Mouse (Mus musculus) MEL (cell line): Measurements from ENCODE around the gene Evpl. TPM values are rescaled to one million over a fixed set of nuclear protein-coding genes. Genes with fewer than 3 reads are reported as not detected.

Experiments
- DNase-seq: peaks from one replicate; pipeline ENCODE4 v3.0.0; 2011; ENCODE audit warnings: low read depth, low spot score
- H3K27ac ChIP-seq: 2 replicates; pipeline ENCODE4 v1.5.1; 2012; ENCODE audit warnings: low read depth, mild to moderate bottlenecking, control low read depth, low read length, moderate library complexity; ENCODE audit not compliant: control insufficient read depth
- H3K27me3 ChIP-seq, 2 experiments: fragments of 150-350 bp in 1 of 2; sonication (generic) in 1 of 2; 2 replicates each; pipeline ENCODE4 v1.6.1; 2012; ENCODE audit warnings: low read length in 2 of 2, mild to moderate bottlenecking in 2 of 2, improper control_type of control experiment in 1 of 2, moderate library complexity in 1 of 2; ENCODE audit not compliant: insufficient read depth in 2 of 2, control insufficient read depth in 1 of 2
- H3K36me3 ChIP-seq, 2 experiments: 2 replicates each; pipeline ENCODE4 v1.6.1; 2012 to 2014; ENCODE audit warnings: low read length in 2 of 2, improper control_type of control experiment in 1 of 2, inconsistent platforms in 1 of 2, mild to moderate bottlenecking in 1 of 2; ENCODE audit not compliant: insufficient read depth in 2 of 2, control insufficient read depth in 1 of 2
- H3K4me1 ChIP-seq, 2 experiments: fragments of 150-350 bp in 1 of 2; sonication (generic) in 1 of 2; 2 replicates each; pipeline ENCODE4 v1.6.1; 2012; ENCODE audit warnings: low read length in 2 of 2, improper control_type of control experiment in 1 of 2, mild to moderate bottlenecking in 1 of 2; ENCODE audit not compliant: insufficient read depth in 2 of 2, control insufficient read depth in 1 of 2
- H3K4me3 ChIP-seq, 2 experiments: fragments of 150-350 bp in 1 of 2; sonication (generic) in 1 of 2; 2 replicates each; pipeline ENCODE4 v1.5.1; 2012; ENCODE audit warnings: low read depth in 2 of 2, low read length in 2 of 2, mild to moderate bottlenecking in 2 of 2, moderate library complexity in 2 of 2, control low read depth in 1 of 2, improper control_type of control experiment in 1 of 2; ENCODE audit not compliant: control insufficient read depth in 1 of 2, insufficient read depth in 1 of 2
- H3K79me2 ChIP-seq: 2 replicates; pipeline ENCODE4 v1.6.1; 2012; ENCODE audit warnings: mild to moderate bottlenecking, low read length, moderate library complexity; ENCODE audit not compliant: control insufficient read depth, poor library complexity, insufficient read depth
- H3K9ac ChIP-seq: 2 replicates; pipeline ENCODE4 v1.6.1; 2012; ENCODE audit warnings: low read depth, mild to moderate bottlenecking, control low read depth, low read length, moderate library complexity; ENCODE audit not compliant: control insufficient read depth, poor library complexity, severe bottlenecking
- H3K9me3 ChIP-seq: fragments of 150-350 bp; sonication (generic); replicated peaks from 2 replicates; pipeline ENCODE4 v1.6.1; 2012; ENCODE audit warnings: mild to moderate bottlenecking, low read length, improper control_type of control experiment, moderate library complexity; ENCODE audit not compliant: insufficient read depth
- HCFC1 ChIP-seq: IDR thresholded peaks from 2 replicates; pipeline ENCODE4 v1.6.1; 2012; ENCODE audit warnings: low read depth, mild to moderate bottlenecking, inconsistent platforms, low read length, improper control_type of control experiment, moderate library complexity
- MXI1 ChIP-seq: IDR thresholded peaks from 2 replicates; pipeline ENCODE4 v1.6.1; 2011; ENCODE audit warnings: mild to moderate bottlenecking, low read depth, low read length, improper control_type of control experiment
- MYB ChIP-seq: IDR thresholded peaks from 2 replicates; pipeline ENCODE4 v1.6.1; 2011; ENCODE audit warnings: mild to moderate bottlenecking, low read depth, low read length, improper control_type of control experiment
- NRF1 ChIP-seq: IDR thresholded peaks from 2 replicates; pipeline ENCODE4 v1.6.1; 2014; ENCODE audit warnings: low read depth, mild to moderate bottlenecking, inconsistent platforms, low read length, improper control_type of control experiment, moderate library complexity; ENCODE audit not compliant: poor library complexity, insufficient read depth, severe bottlenecking
- POLR2AphosphoS5 ChIP-seq: IDR thresholded peaks from 2 replicates; pipeline ENCODE4 v1.6.1; 2012; ENCODE audit warnings: low read depth, borderline replicate concordance, mild to moderate bottlenecking, inconsistent platforms, low read length, moderate library complexity, mixed read lengths
- RAD21 ChIP-seq: IDR thresholded peaks from 2 replicates; pipeline ENCODE4 v1.6.1; 2011; ENCODE audit warnings: mild to moderate bottlenecking, low read depth, low read length, improper control_type of control experiment
- SIN3A ChIP-seq: IDR thresholded peaks from 2 replicates; pipeline ENCODE4 v1.6.1; 2012; ENCODE audit warnings: low read length, improper control_type of control experiment, inconsistent platforms
- TAL1 ChIP-seq: IDR thresholded peaks from 2 replicates; pipeline ENCODE4 v1.6.1; 2012; ENCODE audit warnings: mild to moderate bottlenecking, inconsistent platforms, low read length, moderate library complexity, mixed read lengths
- TBP ChIP-seq: IDR thresholded peaks from 2 replicates; pipeline ENCODE4 v1.8.0; 2011; ENCODE audit warnings: low read depth, low read length, improper control_type of control experiment
- USF1 ChIP-seq: IDR thresholded peaks from 2 replicates; pipeline ENCODE4 v1.6.1; 2014; ENCODE audit warnings: low read depth, mild to moderate bottlenecking, inconsistent platforms, low read length, improper control_type of control experiment, moderate library complexity
- ZNF384 ChIP-seq: IDR thresholded peaks from 2 replicates; pipeline ENCODE4 v1.6.1; 2012; ENCODE audit warnings: low read depth, mild to moderate bottlenecking, inconsistent platforms, low read length, improper control_type of control experiment
- polyA plus RNA-seq, 2 experiments: library from polyadenylated mRNA; stranded (reverse) in 1 of 2; unstranded in 1 of 2; fragments of >175 nt in 1 of 2; fragments of >200 nt in 1 of 2; gene quantifications; 2 replicates each; pipeline versions ENCODE4 v1.2.1 to v1.2.4; 2012; ENCODE audit warnings: low replicate concordance in 2 of 2, low read depth in 1 of 2; ENCODE audit not compliant: insufficient read length in 2 of 2, insufficient read depth in 1 of 2, missing spikeins in 1 of 2
- total RNA-seq: library from RNA; depleted of rRNA; stranded (reverse); fragments of 300-350 nt; gene quantifications from 2 replicates; pipeline ENCODE4 v1.2.3, GENCODE M21; 2012

Gene Evpl
- total and polyA plus RNA-seq, 3 experiments = 0.39 to 0.78 TPM; not detected in 1

DNA sequence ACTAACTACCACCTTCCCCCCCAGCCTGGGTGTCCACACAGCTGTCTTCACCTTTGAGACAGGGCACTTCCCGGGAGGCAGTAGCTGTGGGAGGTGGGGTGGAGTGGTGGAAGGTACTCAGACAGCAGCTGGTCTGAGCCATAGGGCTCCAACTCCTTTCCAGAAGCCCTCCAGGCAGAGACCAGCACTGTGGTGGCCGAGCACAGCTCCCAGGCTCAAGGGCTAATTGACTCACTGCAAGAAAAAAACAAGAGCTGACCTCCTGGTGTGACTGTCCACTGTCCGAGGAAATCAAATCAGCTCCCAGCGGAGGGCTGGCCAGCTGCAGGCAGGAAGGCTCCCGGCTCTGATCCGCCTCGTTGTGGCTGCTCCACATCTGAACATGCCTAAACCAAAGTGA, 1.9 kb upstream of the Evpl start:
- no peaks in the 10 kb centered on the region; a peak in 1 of 4 replicates for H3K4me1 ChIP-seq
- TF ChIP-seq MXI1 = no peak
- no peak for TF ChIP-seq USF1
- TF ChIP-seq, all 39 proteins: peak for 0
- H3K27me3 ChIP-seq = peaks cover 2 to 4% of the 10 kb centered on the region in 2 experiments; a peak in 2 of 4 replicates
- no peak overlapping the region for H3K9ac ChIP-seq
- no peaks in the 10 kb centered on the region for H3K36me3 ChIP-seq
- H3K27ac ChIP-seq = no peak overlapping the region
- no peak overlapping the region for H3K4me3 ChIP-seq
- no peaks in the 10 kb centered on the region for H3K79me2 ChIP-seq
- no peak for DNase-seq
- H3K9me3 ChIP-seq = no peaks in the 10 kb centered on the region

- Histone ChIP-seq H3K27ac (no peak overlapping the region), H3K9me3 (no peaks in the 10 kb centered on the region)
These were observed 3.0 kb downstream of the Evpl start for GRCm38 (mm10) chr11:116234901-116235300.

GRCm38 (mm10) chr11:116232427-116232826, 5.5 kb downstream of the Evpl start:
- Histone ChIP-seq H3K27ac (no peak overlapping the region), H3K36me3 (no peaks in the 10 kb centered on the region), H3K9me3 (no peaks in the 10 kb centered on the region), H3K4me3 (no peak overlapping the region), H3K27me3 (no peaks in the 10 kb centered on the region), H3K4me1 (no peaks in the 10 kb centered on the region), H3K79me2 (no peaks in the 10 kb centered on the region), H3K9ac (no peak overlapping the region)
- no peak for TF ChIP-seq POLR2AphosphoS5
- no peak for TF ChIP-seq MYB
- TF ChIP-seq HCFC1 = no peak
- no peak for TF ChIP-seq SIN3A
- no peak for TF ChIP-seq MXI1
- no peak for TF ChIP-seq ZNF384
- no peak for TF ChIP-seq NRF1
- no peak for TF ChIP-seq RAD21
- TF ChIP-seq TBP = no peak
- DNase-seq = no peak

More at GRCm38 (mm10) chr11:116234901-116235300, 3.0 kb downstream of the Evpl start:
- Histone ChIP-seq H3K4me1 (no peaks in the 10 kb centered on the region; a peak in 1 of 4 replicates), H3K79me2 (no peaks in the 10 kb centered on the region), H3K9ac (no peak overlapping the region), H3K4me3 (no peak overlapping the region), H3K27me3 (peaks cover 2 to 4% of the 10 kb centered on the region in 2 experiments; a peak in 2 of 4 replicates), H3K36me3 (no peaks in the 10 kb centered on the region)
- no peak for DNase-seq
- TF ChIP-seq TAL1 (no peak), HCFC1 (no peak), RAD21 (no peak)
